8 mouse cellular contexts compared by ENCODE assay signal in the genomic region with DNA sequence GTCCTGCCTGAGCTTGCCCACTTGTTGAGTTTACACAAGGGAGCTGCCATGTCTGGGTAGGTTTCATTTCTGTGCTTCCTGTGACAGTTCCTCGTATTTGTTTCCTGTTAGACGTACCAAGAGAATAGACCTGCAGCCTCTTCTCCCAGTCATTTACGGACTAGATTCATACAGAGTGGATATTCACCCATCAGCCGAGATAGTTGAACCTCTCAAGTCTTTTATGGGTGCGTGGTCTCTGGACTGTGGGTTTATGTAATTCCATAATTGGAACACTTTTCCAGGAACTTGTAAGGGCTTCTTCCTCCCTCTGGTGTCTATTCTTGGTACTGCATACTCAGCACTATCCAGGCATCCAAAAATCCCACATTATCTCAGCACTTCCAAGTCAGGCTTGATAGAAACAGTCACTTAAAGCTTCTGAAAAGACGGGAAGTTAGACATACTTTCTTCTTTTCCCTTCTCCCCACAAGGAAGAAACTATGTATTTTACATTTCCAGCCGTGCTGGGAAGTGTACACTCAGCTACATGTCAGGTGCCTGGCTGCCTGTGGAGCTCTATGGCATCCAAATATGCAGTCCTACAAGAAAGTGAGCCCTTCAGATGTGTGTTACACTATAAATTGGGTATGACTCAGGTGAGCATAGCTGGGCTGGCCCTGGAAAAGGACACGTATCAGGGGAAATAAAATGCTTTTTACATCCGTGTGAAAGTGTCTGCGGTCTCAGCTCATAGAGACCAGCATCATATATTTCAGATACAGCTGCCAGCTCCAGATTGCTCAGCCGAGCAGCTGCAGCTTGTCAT. TPM values are rescaled to one million over a fixed set of nuclear protein-coding genes. Genes with fewer than 3 reads are reported as not detected.
DNase-seq lines count a peak whose midpoint lies in the region; ATAC-seq and TF ChIP-seq lines count a peak whose summit lies in the region.

No protein-coding gene starts in this region.

- no peak for TF ChIP-seq POLR2A in bone marrow macrophage, adult 2 months (IDR thresholded peaks at IDR 0.05; ENCODE audit: borderline replicate concordance, low read depth, low read length)

- H3K4me3 ChIP-seq in heart, embryonic 10.5 days: no peak overlapping the region
- peak overlapping the region; percentile 29; the same call in 1 of the 2 replicates for H3K4me3 ChIP-seq in bone marrow macrophage, adult 2 months (ENCODE audit: insufficient read depth, low read length)
- no peak overlapping the region for H3K4me3 ChIP-seq in forebrain, embryonic 11.5 days (ENCODE audit: low read depth, low read length)
- no peak overlapping the region for H3K4me3 ChIP-seq in hindbrain, embryonic 15.5 days
- no peak overlapping the region for H3K4me3 ChIP-seq in midbrain, embryonic 10.5 days
- H3K4me3 ChIP-seq in stomach, postnatal 0 days (ENCODE audit: low read depth, low read length): peak overlapping the region; percentile 18; the same call in 1 of the 2 replicates

- ATAC-seq in forebrain, embryonic 11.5 days (replicated peaks; ENCODE audit: low FRiP score): no peak
- peak; percentile 62 for ATAC-seq in hindbrain, embryonic 15.5 days (ENCODE audit: low FRiP score, low read depth)
- peak; percentile 35 for ATAC-seq in stomach, postnatal 0 days (ENCODE audit: low FRiP score, low TSS enrichment)

- H3K36me3 ChIP-seq in heart, embryonic 10.5 days: 0 out of 2 replicates have a peak, but pooled peaks cover 2% of the 10 kb centered on the region
- H3K36me3 ChIP-seq in forebrain, embryonic 11.5 days (ENCODE audit: control insufficient read depth, insufficient read depth, low read length): no peaks in the 10 kb centered on the region
- 0 out of 2 replicates have a peak, but pooled peaks cover 3% of the 10 kb centered on the region for H3K36me3 ChIP-seq in hindbrain, embryonic 15.5 days
- peaks cover 13% of the 10 kb centered on the region; the same call in 1 of the 2 replicates for H3K36me3 ChIP-seq in midbrain, embryonic 10.5 days
- no peaks in the 10 kb centered on the region for H3K36me3 ChIP-seq in stomach, postnatal 0 days (ENCODE audit: control insufficient read depth, insufficient read depth, low read length)

- no peak for TF ChIP-seq EP300 in stomach, postnatal 0 days (optimal IDR thresholded peaks at IDR 0.05)

- no peaks in the 10 kb centered on the region for H3K4me1 ChIP-seq in heart, embryonic 10.5 days
- peaks cover 7% of the 10 kb centered on the region for H3K4me1 ChIP-seq in bone marrow macrophage, adult 2 months (ENCODE audit: control insufficient read depth, insufficient read depth, low read length)
- H3K4me1 ChIP-seq in forebrain, embryonic 11.5 days (replicated peaks; ENCODE audit: control insufficient read depth, insufficient read depth, low read length): no peaks in the 10 kb centered on the region
- peaks cover 8% of the 10 kb centered on the region; the same call in 1 of the 2 replicates for H3K4me1 ChIP-seq in hindbrain, embryonic 15.5 days (replicated peaks)
- 0 out of 2 replicates have a peak, but pooled peaks cover 6% of the 10 kb centered on the region for H3K4me1 ChIP-seq in midbrain, embryonic 10.5 days
- no peaks in the 10 kb centered on the region for H3K4me1 ChIP-seq in stomach, postnatal 0 days (replicated peaks; ENCODE audit: control insufficient read depth, insufficient read depth)

- TF ChIP-seq CTCF in bone marrow macrophage, adult 2 months (IDR thresholded peaks at IDR 0.05; ENCODE audit: low read depth, low read length): no peak
- peak; percentile 91 for TF ChIP-seq CTCF in stomach, postnatal 0 days (IDR thresholded peaks at IDR 0.05; ENCODE audit: low read depth)

- no peaks in the 10 kb centered on the region for H3K9me3 ChIP-seq in heart, embryonic 10.5 days
- H3K9me3 ChIP-seq in forebrain, embryonic 11.5 days (ENCODE audit: control insufficient read depth, low read length): no peaks in the 10 kb centered on the region
- no peaks in the 10 kb centered on the region for H3K9me3 ChIP-seq in hindbrain, embryonic 15.5 days
- H3K9me3 ChIP-seq in midbrain, embryonic 10.5 days (replicated peaks): no peaks in the 10 kb centered on the region
- no peaks in the 10 kb centered on the region for H3K9me3 ChIP-seq in stomach, postnatal 0 days (ENCODE audit: control insufficient read depth, low read length)

- no peak overlapping the region for H3K4me2 ChIP-seq in forebrain, embryonic 11.5 days (ENCODE audit: low read depth, low read length, severe bottlenecking)
- peak overlapping the region; percentile 10; the same call in 1 of the 2 replicates for H3K4me2 ChIP-seq in hindbrain, embryonic 15.5 days
- H3K4me2 ChIP-seq in stomach, postnatal 0 days (replicated peaks; ENCODE audit: low read depth): peak overlapping the region; percentile 38

- no peak overlapping the region for H3K9ac ChIP-seq in forebrain, embryonic 11.5 days (ENCODE audit: low read length)
- H3K9ac ChIP-seq in hindbrain, embryonic 15.5 days: no peak overlapping the region
- H3K9ac ChIP-seq in stomach, postnatal 0 days (ENCODE audit: low read length): no peak overlapping the region

- WGBS in heart, embryonic 10.5 days: 71% methylated on average over 11 of the region's 11 CpGs
- 75% methylated on average over 11 of the region's 11 CpGs for WGBS in forebrain, embryonic 11.5 days
- WGBS in hindbrain, embryonic 15.5 days: 57% methylated on average over 11 of the region's 11 CpGs
- 78% methylated on average over 11 of the region's 11 CpGs for WGBS in midbrain, embryonic 10.5 days
- 52% methylated on average over 11 of the region's 11 CpGs for WGBS in stomach, postnatal 0 days

- DNase-seq in heart, adult 11 months: peak; percentile 91
- DNase-seq in heart, embryonic 10.5 days (ENCODE audit: low spot score): no peak
- peak; percentile 57 for DNase-seq in forebrain, embryonic 11.5 days (ENCODE audit: low spot score)
- DNase-seq in layer of hippocampus, postnatal 10 days (ENCODE audit: low spot score in 2 of 2): peak; percentile 35 to 58
- peak; percentile 29 for DNase-seq in midbrain, embryonic 10.5 days (ENCODE audit: low spot score)
- no peak for DNase-seq in stomach, postnatal 0 days (ENCODE audit: low spot score)

- H3K27me3 ChIP-seq in heart, embryonic 10.5 days (ENCODE audit: insufficient read depth, poor library complexity, severe bottlenecking): no peaks in the 10 kb centered on the region
- H3K27me3 ChIP-seq in forebrain, embryonic 11.5 days (ENCODE audit: control insufficient read depth, insufficient read depth, low read length): no peaks in the 10 kb centered on the region
- H3K27me3 ChIP-seq in hindbrain, embryonic 15.5 days: no peaks in the 10 kb centered on the region
- H3K27me3 ChIP-seq in midbrain, embryonic 10.5 days (ENCODE audit: low read depth, poor library complexity, severe bottlenecking): no peaks in the 10 kb centered on the region
- H3K27me3 ChIP-seq in stomach, postnatal 0 days (ENCODE audit: control insufficient read depth, insufficient read depth, low read length): no peaks in the 10 kb centered on the region

- no peak overlapping the region for H3K27ac ChIP-seq in heart, embryonic 10.5 days
- peak overlapping the region; percentile 42 for H3K27ac ChIP-seq in bone marrow macrophage, adult 2 months (ENCODE audit: insufficient read depth, low read depth, low read length)
- no peak overlapping the region for H3K27ac ChIP-seq in forebrain, embryonic 11.5 days (ENCODE audit: low read depth, low read length)
- peak overlapping the region; percentile 42 for H3K27ac ChIP-seq in hindbrain, embryonic 15.5 days (replicated peaks)
- H3K27ac ChIP-seq in midbrain, embryonic 10.5 days (replicated peaks): no peak overlapping the region; the same call in 1 of the 2 replicates
- H3K27ac ChIP-seq in stomach, postnatal 0 days (replicated peaks): no peak overlapping the region

RNA-seq across cellular contexts. Expression of gene Map3k13, which starts 20.9 kb away (rescaled TPM):
- 0.48 and 0.63 TPM in 2 replicates for polyA plus RNA-seq in heart, embryonic 10.5 days (2016; fragmentation: Nextera tagmentation; extraction: Ambion mirVana)
- 0.09 TPM in 1 of 2 replicates, not detected in the other for polyA plus RNA-seq in bone marrow macrophage, adult 2 months (2012; ENCODE audit: insufficient read depth, insufficient read length, missing spikeins)
- 3.5 TPM in 2 replicates for polyA plus RNA-seq in forebrain, embryonic 11.5 days (2014; fragmentation: Nextera tagmentation; extraction: Ambion mirVana)
- polyA plus RNA-seq in hindbrain, embryonic 15.5 days (2015; fragmentation: Nextera tagmentation; extraction: Ambion mirVana): 6.4 and 6.5 TPM in 2 replicates
- 10 to 100 TPM; 13.5 to 15.1 TPM for total RNA-seq in layer of hippocampus, postnatal 10 days (2021)
- polyA plus RNA-seq in midbrain, embryonic 10.5 days (2016; fragmentation: Nextera tagmentation; extraction: Ambion mirVana): 2.1 and 4.2 TPM in 2 replicates
- 0.40 and 0.50 TPM in 2 replicates for polyA plus RNA-seq in stomach, postnatal 0 days (2015; fragmentation: Nextera tagmentation; extraction: Ambion mirVana)

RNA-seq across cellular contexts. Expression of gene Ehhadh, which starts 27.5 kb away (rescaled TPM):
- 2.3 and 3.5 TPM in 2 replicates for polyA plus RNA-seq in heart, embryonic 10.5 days (2016; fragmentation: Nextera tagmentation; extraction: Ambion mirVana)
- polyA plus RNA-seq in bone marrow macrophage, adult 2 months (2012; ENCODE audit: insufficient read depth, insufficient read length, missing spikeins): 1.6 and 1.8 TPM in 2 replicates
- 1.5 and 2.1 TPM in 2 replicates for polyA plus RNA-seq in forebrain, embryonic 11.5 days (2014; fragmentation: Nextera tagmentation; extraction: Ambion mirVana)
- polyA plus RNA-seq in hindbrain, embryonic 15.5 days (2015; fragmentation: Nextera tagmentation; extraction: Ambion mirVana): 1.8 TPM in 2 replicates
- 1 to 10 TPM; 1.1 to 1.2 TPM for total RNA-seq in layer of hippocampus, postnatal 10 days (2021)
- 2.4 and 2.5 TPM in 2 replicates for polyA plus RNA-seq in midbrain, embryonic 10.5 days (2016; fragmentation: Nextera tagmentation; extraction: Ambion mirVana)
- polyA plus RNA-seq in stomach, postnatal 0 days (2015; fragmentation: Nextera tagmentation; extraction: Ambion mirVana): 29.0 and 30.9 TPM in 2 replicates

Comparison
In these comparisons a context has a peak if more than half of its experiments do, and no peak if none do; other contexts are left out.
1. DNase-seq: peak in heart, adult 11 months (single experiment), forebrain, embryonic 11.5 days (single experiment), layer of hippocampus, postnatal 10 days (2 of 2) and midbrain, embryonic 10.5 days (single experiment); none in heart, embryonic 10.5 days (single experiment) and stomach, postnatal 0 days (single experiment).
2. H3K27ac ChIP-seq: peak in bone marrow macrophage, adult 2 months (single experiment) and hindbrain, embryonic 15.5 days (single experiment); none in heart, embryonic 10.5 days (single experiment), forebrain, embryonic 11.5 days (single experiment), midbrain, embryonic 10.5 days (single experiment) and stomach, postnatal 0 days (single experiment).
3. H3K4me3 ChIP-seq: peak in bone marrow macrophage, adult 2 months (single experiment) and stomach, postnatal 0 days (single experiment); none in heart, embryonic 10.5 days (single experiment), forebrain, embryonic 11.5 days (single experiment), hindbrain, embryonic 15.5 days (single experiment) and midbrain, embryonic 10.5 days (single experiment).